Mouse (Mus musculus) MEL (cell line): Measurements from ENCODE around the gene Pkd1l2. TPM values are rescaled to one million over a fixed set of nuclear protein-coding genes. Genes with fewer than 3 reads are reported as not detected.

Experiments
- DNase-seq: peaks from one replicate; pipeline ENCODE4 v3.0.0; 2011; ENCODE audit warnings: low read depth, low spot score
- H3K27ac ChIP-seq: 2 replicates; pipeline ENCODE4 v1.5.1; 2012; ENCODE audit warnings: low read depth, mild to moderate bottlenecking, control low read depth, low read length, moderate library complexity; ENCODE audit not compliant: control insufficient read depth
- H3K27me3 ChIP-seq, 2 experiments: fragments of 150-350 bp in 1 of 2; sonication (generic) in 1 of 2; 2 replicates each; pipeline ENCODE4 v1.6.1; 2012; ENCODE audit warnings: low read length in 2 of 2, mild to moderate bottlenecking in 2 of 2, improper control_type of control experiment in 1 of 2, moderate library complexity in 1 of 2; ENCODE audit not compliant: insufficient read depth in 2 of 2, control insufficient read depth in 1 of 2
- H3K36me3 ChIP-seq, 2 experiments: 2 replicates each; pipeline ENCODE4 v1.6.1; 2012 to 2014; ENCODE audit warnings: low read length in 2 of 2, improper control_type of control experiment in 1 of 2, inconsistent platforms in 1 of 2, mild to moderate bottlenecking in 1 of 2; ENCODE audit not compliant: insufficient read depth in 2 of 2, control insufficient read depth in 1 of 2
- H3K4me1 ChIP-seq, 2 experiments: fragments of 150-350 bp in 1 of 2; sonication (generic) in 1 of 2; 2 replicates each; pipeline ENCODE4 v1.6.1; 2012; ENCODE audit warnings: low read length in 2 of 2, improper control_type of control experiment in 1 of 2, mild to moderate bottlenecking in 1 of 2; ENCODE audit not compliant: insufficient read depth in 2 of 2, control insufficient read depth in 1 of 2
- H3K4me3 ChIP-seq, 2 experiments: fragments of 150-350 bp in 1 of 2; sonication (generic) in 1 of 2; 2 replicates each; pipeline ENCODE4 v1.5.1; 2012; ENCODE audit warnings: low read depth in 2 of 2, low read length in 2 of 2, mild to moderate bottlenecking in 2 of 2, moderate library complexity in 2 of 2, control low read depth in 1 of 2, improper control_type of control experiment in 1 of 2; ENCODE audit not compliant: control insufficient read depth in 1 of 2, insufficient read depth in 1 of 2
- H3K79me2 ChIP-seq: 2 replicates; pipeline ENCODE4 v1.6.1; 2012; ENCODE audit warnings: mild to moderate bottlenecking, low read length, moderate library complexity; ENCODE audit not compliant: control insufficient read depth, poor library complexity, insufficient read depth
- H3K9ac ChIP-seq: 2 replicates; pipeline ENCODE4 v1.6.1; 2012; ENCODE audit warnings: low read depth, mild to moderate bottlenecking, control low read depth, low read length, moderate library complexity; ENCODE audit not compliant: control insufficient read depth, poor library complexity, severe bottlenecking
- H3K9me3 ChIP-seq: fragments of 150-350 bp; sonication (generic); replicated peaks from 2 replicates; pipeline ENCODE4 v1.6.1; 2012; ENCODE audit warnings: mild to moderate bottlenecking, low read length, improper control_type of control experiment, moderate library complexity; ENCODE audit not compliant: insufficient read depth
- BHLHE40 ChIP-seq: IDR thresholded peaks from 2 replicates; pipeline ENCODE4 v1.6.1; 2012; ENCODE audit warnings: low read depth, mild to moderate bottlenecking, inconsistent platforms, low read length, improper control_type of control experiment, borderline replicate concordance
- CHD1 ChIP-seq: IDR thresholded peaks from 2 replicates; pipeline ENCODE4 v1.6.1; 2012; ENCODE audit warnings: low read depth, mild to moderate bottlenecking, inconsistent platforms, low read length, improper control_type of control experiment
- CHD2 ChIP-seq: IDR thresholded peaks from 2 replicates; pipeline ENCODE4 v1.6.1; 2011; ENCODE audit warnings: low read length, improper control_type of control experiment
- E2F4 ChIP-seq: IDR thresholded peaks from 2 replicates; pipeline ENCODE4 v1.6.1; 2011; ENCODE audit warnings: low read depth, low read length, improper control_type of control experiment, borderline replicate concordance
- ELF1 ChIP-seq: IDR thresholded peaks from 2 replicates; pipeline ENCODE4 v1.6.1; 2014; ENCODE audit warnings: low read depth, mild to moderate bottlenecking, inconsistent platforms, low read length, improper control_type of control experiment, moderate library complexity
- EP300 ChIP-seq, 2 experiments: IDR thresholded peaks; 2 replicates each; pipeline ENCODE4 v1.6.1; 2011; ENCODE audit warnings: improper control_type of control experiment in 2 of 2, low read length in 2 of 2, low read depth in 1 of 2, mild to moderate bottlenecking in 1 of 2
- GABPA ChIP-seq: IDR thresholded peaks from 2 replicates; pipeline ENCODE4 v1.6.1; 2012; ENCODE audit warnings: low read depth, mild to moderate bottlenecking, inconsistent platforms, low read length, improper control_type of control experiment, moderate library complexity
- JUND ChIP-seq: IDR thresholded peaks from 2 replicates; pipeline ENCODE4 v1.6.1; 2011; ENCODE audit warnings: low read depth, mild to moderate bottlenecking, improper control_type of control experiment, low read length
- MAFK ChIP-seq: IDR thresholded peaks from 2 replicates; pipeline ENCODE4 v1.6.1; 2011; ENCODE audit warnings: low read depth, mild to moderate bottlenecking, low read length, improper control_type of control experiment, borderline replicate concordance
- MAZ ChIP-seq: IDR thresholded peaks from 2 replicates; pipeline ENCODE4 v1.6.1; 2012; ENCODE audit warnings: low read depth, mild to moderate bottlenecking, inconsistent platforms, low read length, improper control_type of control experiment
- MEF2A ChIP-seq: IDR thresholded peaks from 2 replicates; pipeline ENCODE4 v1.6.1; 2014; ENCODE audit warnings: low read depth, mild to moderate bottlenecking, inconsistent platforms, low read length, improper control_type of control experiment; ENCODE audit not compliant: poor library complexity, insufficient replicate concordance, severe bottlenecking; ENCODE audit errors: extremely low read depth
- MYC ChIP-seq: IDR thresholded peaks from 2 replicates; pipeline ENCODE4 v1.6.1; 2011; ENCODE audit warnings: low read depth, mild to moderate bottlenecking, low read length, improper control_type of control experiment, moderate library complexity
- POLR2A ChIP-seq, 2 experiments: IDR thresholded peaks; 2 replicates each; pipeline ENCODE4 v1.6.1; 2011 to 2012; ENCODE audit warnings: low read length in 2 of 2, mild to moderate bottlenecking in 2 of 2, control low read depth in 1 of 2, improper control_type of control experiment in 1 of 2, low read depth in 1 of 2, moderate library complexity in 1 of 2; ENCODE audit not compliant: control insufficient read depth in 1 of 2, insufficient read depth in 1 of 2, poor library complexity in 1 of 2
- POLR2AphosphoS2 ChIP-seq: IDR thresholded peaks from 2 replicates; pipeline ENCODE4 v1.6.1; 2011; ENCODE audit warnings: low read length, improper control_type of control experiment
- POLR2AphosphoS5 ChIP-seq: IDR thresholded peaks from 2 replicates; pipeline ENCODE4 v1.6.1; 2012; ENCODE audit warnings: low read depth, borderline replicate concordance, mild to moderate bottlenecking, inconsistent platforms, low read length, moderate library complexity, mixed read lengths
- RAD21 ChIP-seq: IDR thresholded peaks from 2 replicates; pipeline ENCODE4 v1.6.1; 2011; ENCODE audit warnings: mild to moderate bottlenecking, low read depth, low read length, improper control_type of control experiment
- TBP ChIP-seq: IDR thresholded peaks from 2 replicates; pipeline ENCODE4 v1.8.0; 2011; ENCODE audit warnings: low read depth, low read length, improper control_type of control experiment
- USF1 ChIP-seq: IDR thresholded peaks from 2 replicates; pipeline ENCODE4 v1.6.1; 2014; ENCODE audit warnings: low read depth, mild to moderate bottlenecking, inconsistent platforms, low read length, improper control_type of control experiment, moderate library complexity
- USF2 ChIP-seq, 2 experiments: IDR thresholded peaks; 2 replicates each; pipeline ENCODE4 v1.6.1; 2011 to 2012; ENCODE audit warnings: improper control_type of control experiment in 2 of 2, low read length in 2 of 2, borderline replicate concordance in 1 of 2, inconsistent platforms in 1 of 2, low read depth in 1 of 2, mild to moderate bottlenecking in 1 of 2; ENCODE audit not compliant: insufficient read depth in 1 of 2
- ZNF384 ChIP-seq: IDR thresholded peaks from 2 replicates; pipeline ENCODE4 v1.6.1; 2012; ENCODE audit warnings: low read depth, mild to moderate bottlenecking, inconsistent platforms, low read length, improper control_type of control experiment
- polyA plus RNA-seq, 2 experiments: library from polyadenylated mRNA; stranded (reverse) in 1 of 2; unstranded in 1 of 2; fragments of >175 nt in 1 of 2; fragments of >200 nt in 1 of 2; gene quantifications; 2 replicates each; pipeline versions ENCODE4 v1.2.1 to v1.2.4; 2012; ENCODE audit warnings: low replicate concordance in 2 of 2, low read depth in 1 of 2; ENCODE audit not compliant: insufficient read length in 2 of 2, insufficient read depth in 1 of 2, missing spikeins in 1 of 2
- total RNA-seq: library from RNA; depleted of rRNA; stranded (reverse); fragments of 300-350 nt; gene quantifications from 2 replicates; pipeline ENCODE4 v1.2.3, GENCODE M21; 2012

Pkd1l2 gene
- total and polyA plus RNA-seq, 3 experiments = 0.86 to 1.5 TPM; not detected in 1

GRCm38 (mm10) chr8:116975066-116975465, 107.2 kb downstream of the Pkd1l2 start:
- no peak for DNase-seq
- H3K4me3 ChIP-seq = no peak overlapping the region

DNA sequence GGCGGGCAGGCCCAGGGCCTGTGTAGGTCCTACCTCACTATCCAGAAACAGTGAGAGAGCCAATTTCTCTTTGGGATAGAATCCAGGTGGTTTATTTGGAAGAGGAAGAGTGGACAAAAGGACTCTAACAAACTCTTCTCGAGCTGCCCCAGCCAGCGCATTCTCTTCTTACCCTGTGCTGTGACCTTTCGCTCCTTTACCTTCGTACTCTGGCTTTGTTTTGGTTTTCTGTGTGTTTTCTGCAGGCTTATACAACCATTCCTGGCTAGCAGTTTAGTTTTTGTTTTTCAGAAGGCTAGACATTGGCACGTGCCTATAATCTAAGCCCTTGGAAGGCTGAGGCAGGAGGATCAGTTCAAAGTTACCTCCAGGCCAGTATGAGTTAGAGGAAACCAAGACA, 112.7 kb downstream of the Pkd1l2 start:
- no peaks in the 10 kb centered on the region for H3K36me3 ChIP-seq
- no peak overlapping the region for H3K9ac ChIP-seq
- H3K9me3 ChIP-seq = no peaks in the 10 kb centered on the region
- H3K4me3 ChIP-seq = no peak overlapping the region
- no peaks in the 10 kb centered on the region for H3K79me2 ChIP-seq
- H3K4me1 ChIP-seq = no peaks in the 10 kb centered on the region
- DNase-seq = no peak
- H3K27me3 ChIP-seq = no peaks in the 10 kb centered on the region
- H3K27ac ChIP-seq = no peak overlapping the region
- TF ChIP-seq TBP = no peak
- TF ChIP-seq ELF1 = no peak
- TF ChIP-seq BHLHE40 = no peak
- TF ChIP-seq RAD21 = no peak
- TF ChIP-seq ZNF384 = no peak
- TF ChIP-seq POLR2AphosphoS2 = no peak
- TF ChIP-seq USF1 = no peak
- no peak for TF ChIP-seq MYC
- no peak for TF ChIP-seq JUND
- TF ChIP-seq E2F4 = no peak
- no peak for TF ChIP-seq POLR2A (IDR thresholded peaks at IDR 0.05; ENCODE audit: control insufficient read depth in 1 of 2, insufficient read depth in 1 of 2, low read depth in 1 of 2, low read length in 2 of 2, poor library complexity in 1 of 2)
- TF ChIP-seq MEF2A = no peak
- no peak for TF ChIP-seq EP300 (IDR thresholded peaks at IDR 0.05; ENCODE audit: low read depth in 1 of 2, low read length in 2 of 2)
- TF ChIP-seq GABPA = no peak

More at GRCm38 (mm10) chr8:116975066-116975465, 107.2 kb downstream of the Pkd1l2 start:
- Histone ChIP-seq H3K27me3 (no peaks in the 10 kb centered on the region), H3K9ac (no peak overlapping the region), H3K36me3 (no peaks in the 10 kb centered on the region), H3K4me1 (no peaks in the 10 kb centered on the region; a peak in 1 of 4 replicates), H3K27ac (no peak overlapping the region), H3K79me2 (no peaks in the 10 kb centered on the region), H3K9me3 (no peaks in the 10 kb centered on the region)
- no peak for TF ChIP-seq POLR2AphosphoS2

- no peaks in the 10 kb centered on the region for H3K27me3 ChIP-seq
- peaks cover 0 to 2% of the 10 kb centered on the region in 2 experiments; a peak in 3 of 4 replicates for H3K36me3 ChIP-seq
- TF ChIP-seq MAFK = no peak
- TF ChIP-seq POLR2A (IDR thresholded peaks at IDR 0.05; ENCODE audit: control insufficient read depth in 1 of 2, insufficient read depth in 1 of 2, low read depth in 1 of 2, low read length in 2 of 2, poor library complexity in 1 of 2) = no peak
- TF ChIP-seq POLR2AphosphoS5 = no peak
- TF ChIP-seq CHD2 = no peak
- TF ChIP-seq MAZ = no peak
- TF ChIP-seq USF2 (IDR thresholded peaks at IDR 0.05; ENCODE audit: borderline replicate concordance in 1 of 2, insufficient read depth in 1 of 2, low read depth in 1 of 2, low read length in 2 of 2) = no peak
- no peak for TF ChIP-seq CHD1
- H3K79me2 ChIP-seq = peaks cover 6% of the 10 kb centered on the region
- H3K4me3 ChIP-seq = no peak overlapping the region
- H3K4me1 ChIP-seq = peaks cover 0 to 3% of the 10 kb centered on the region in 2 experiments; a peak in 1 of 4 replicates
- H3K9me3 ChIP-seq = no peaks in the 10 kb centered on the region
- DNase-seq = peak; percentile 14
- H3K9ac ChIP-seq = no peak overlapping the region
- no peak overlapping the region for H3K27ac ChIP-seq
These were observed 127.8 kb downstream of the Pkd1l2 start for GRCm38 (mm10) chr8:116954415-116954814.
